Mouse (Mus musculus): Measurements from ENCODE around the gene Rpgrip1l. TPM values are rescaled to one million over a fixed set of nuclear protein-coding genes. Genes with fewer than 3 reads are reported as not detected.

Gene Rpgrip1l
- polyA plus RNA-seq, 1 experiment from 2014 or later, result 8.0 TPM

DNA sequence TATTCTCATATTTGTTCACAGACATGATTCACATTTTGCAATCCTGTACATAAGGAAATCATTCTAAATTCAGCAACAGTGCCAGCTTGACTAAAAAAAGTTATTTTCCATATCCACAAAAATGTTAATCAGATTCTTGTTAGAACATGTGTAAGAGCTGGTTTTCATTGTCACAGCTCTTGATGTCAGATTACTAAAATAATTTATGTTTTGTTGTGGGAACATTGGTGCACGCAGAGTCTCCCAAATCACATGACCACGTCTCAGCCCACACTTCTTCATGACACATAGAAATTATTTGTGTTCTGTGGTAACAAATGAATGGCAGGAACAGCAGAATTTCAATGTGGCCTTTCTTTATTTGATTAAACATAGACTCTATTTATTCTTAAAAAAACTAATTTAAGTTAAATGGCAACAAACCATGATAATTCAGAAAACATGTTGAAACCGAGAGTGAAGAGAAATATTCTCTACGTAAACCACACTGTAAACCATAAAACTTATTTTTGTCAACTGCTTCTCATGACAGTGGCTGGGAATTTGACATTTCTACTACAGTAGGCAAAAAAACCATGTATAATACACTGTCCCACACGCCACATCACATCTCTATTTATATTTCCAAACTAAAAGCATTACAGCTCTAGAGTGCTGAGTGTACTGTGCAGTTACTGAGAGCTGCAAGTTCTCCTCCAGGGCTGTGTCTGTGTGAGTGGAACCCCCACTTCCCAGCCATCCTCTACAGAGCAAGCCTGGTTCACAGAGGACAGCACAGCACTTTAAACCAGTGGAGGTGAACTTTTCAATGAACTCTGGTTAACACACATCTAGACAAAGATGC, 95.8 kb downstream of the Rpgrip1l start:
- no peaks in the 10 kb centered on the region for H3K36me3 ChIP-seq (ENCODE audit: control insufficient read depth, insufficient read depth, low read length)
- H3K27ac ChIP-seq (ENCODE audit: low read depth, low read length), result no peak overlapping the region
- no peaks in the 10 kb centered on the region for H3K4me1 ChIP-seq (ENCODE audit: control insufficient read depth, insufficient read depth, low read length)
- no peak overlapping the region for H3K4me3 ChIP-seq (ENCODE audit: low read depth, low read length)
- H3K4me2 ChIP-seq, result no peak overlapping the region
- no peak for ATAC-seq (replicated peaks; ENCODE audit: insufficient number of reproducible peaks, low FRiP score, low TSS enrichment)
- H3K9me3 ChIP-seq (replicated peaks; ENCODE audit: control insufficient read depth, low read length), result no peaks in the 10 kb centered on the region
- 83% methylated on average over 5 of the region's 5 CpGs for WGBS (ENCODE audit: insufficient replicate concordance)
- no peak overlapping the region for H3K9ac ChIP-seq (ENCODE audit: low read depth, low read length)
- H3K27me3 ChIP-seq (ENCODE audit: control insufficient read depth, insufficient read depth, low read length), result no peaks in the 10 kb centered on the region

GRCm38 (mm10) chr8:91214287-91214686, 98.8 kb downstream of the Rpgrip1l start:
- Histone ChIP-seq H3K9me3 (replicated peaks; ENCODE audit: control insufficient read depth, low read length) (no peaks in the 10 kb centered on the region), H3K36me3 (ENCODE audit: control insufficient read depth, insufficient read depth, low read length) (no peaks in the 10 kb centered on the region), H3K27ac (ENCODE audit: low read depth, low read length) (no peak overlapping the region), H3K4me3 (ENCODE audit: low read depth, low read length) (no peak overlapping the region), H3K4me1 (ENCODE audit: control insufficient read depth, insufficient read depth, low read length) (no peaks in the 10 kb centered on the region), H3K27me3 (ENCODE audit: control insufficient read depth, insufficient read depth, low read length) (no peaks in the 10 kb centered on the region), H3K9ac (ENCODE audit: low read depth, low read length) (no peak overlapping the region), H3K4me2 (no peak overlapping the region)
- no peak for ATAC-seq (replicated peaks; ENCODE audit: insufficient number of reproducible peaks, low FRiP score, low TSS enrichment)
- WGBS (ENCODE audit: insufficient replicate concordance), result 72% methylated on average over 3 of the region's 3 CpGs

DNA sequence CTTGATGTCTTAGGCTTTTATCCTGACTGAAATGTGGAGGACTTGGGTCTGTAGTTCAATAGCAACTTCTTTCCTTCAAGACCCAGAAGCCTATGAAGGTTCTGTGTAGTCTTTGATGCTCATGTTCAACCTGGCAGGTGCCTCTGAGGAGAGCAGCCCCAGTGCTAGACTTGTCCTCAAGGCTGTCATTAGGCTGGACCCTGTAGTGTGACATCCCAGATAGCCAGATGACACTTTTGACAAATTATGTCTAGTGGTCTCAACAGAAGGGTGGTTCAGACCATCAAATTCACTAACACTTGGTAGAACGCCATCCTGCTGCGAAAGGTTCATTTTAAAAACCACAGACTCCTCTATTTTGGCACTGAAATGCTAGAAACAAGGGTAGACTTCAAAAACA, 100.1 kb downstream of the Rpgrip1l start:
- Histone ChIP-seq H3K9ac (ENCODE audit: low read depth, low read length) (no peak overlapping the region), H3K27me3 (ENCODE audit: control insufficient read depth, insufficient read depth, low read length) (no peaks in the 10 kb centered on the region), H3K4me1 (ENCODE audit: control insufficient read depth, insufficient read depth, low read length) (no peaks in the 10 kb centered on the region), H3K4me2 (no peak overlapping the region), H3K27ac (ENCODE audit: low read depth, low read length) (no peak overlapping the region), H3K36me3 (ENCODE audit: control insufficient read depth, insufficient read depth, low read length) (no peaks in the 10 kb centered on the region), H3K4me3 (ENCODE audit: low read depth, low read length) (no peak overlapping the region), H3K9me3 (replicated peaks; ENCODE audit: control insufficient read depth, low read length) (no peaks in the 10 kb centered on the region)
- WGBS (ENCODE audit: insufficient replicate concordance), result 83% methylated on average over 2 of the region's 2 CpGs
- ATAC-seq (replicated peaks; ENCODE audit: insufficient number of reproducible peaks, low FRiP score, low TSS enrichment), result no peak

DNA sequence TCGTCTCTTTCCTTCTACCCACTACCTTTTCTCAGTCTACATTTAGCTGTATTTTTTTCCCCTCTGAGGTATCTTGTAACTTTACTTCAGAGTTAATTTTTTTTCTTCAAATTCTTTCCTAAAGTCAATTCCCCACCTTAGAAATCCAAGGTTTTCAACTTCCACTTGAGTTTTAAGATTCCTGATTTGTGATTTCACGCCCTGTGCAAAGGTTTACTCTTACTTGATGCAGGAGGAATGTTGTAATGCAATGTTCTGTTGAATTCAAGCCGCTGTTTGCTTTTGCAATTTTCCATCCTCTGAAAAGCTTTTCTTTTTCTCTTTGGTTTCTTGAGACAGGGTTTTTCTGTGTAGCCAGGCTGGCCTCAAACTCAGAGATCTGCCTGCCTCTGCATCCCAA, 103.4 kb downstream of the Rpgrip1l start:
- no peaks in the 10 kb centered on the region for H3K36me3 ChIP-seq (ENCODE audit: control insufficient read depth, insufficient read depth, low read length)
- WGBS (ENCODE audit: insufficient replicate concordance), result 79% methylated on average over 3 of the region's 3 CpGs

DNA sequence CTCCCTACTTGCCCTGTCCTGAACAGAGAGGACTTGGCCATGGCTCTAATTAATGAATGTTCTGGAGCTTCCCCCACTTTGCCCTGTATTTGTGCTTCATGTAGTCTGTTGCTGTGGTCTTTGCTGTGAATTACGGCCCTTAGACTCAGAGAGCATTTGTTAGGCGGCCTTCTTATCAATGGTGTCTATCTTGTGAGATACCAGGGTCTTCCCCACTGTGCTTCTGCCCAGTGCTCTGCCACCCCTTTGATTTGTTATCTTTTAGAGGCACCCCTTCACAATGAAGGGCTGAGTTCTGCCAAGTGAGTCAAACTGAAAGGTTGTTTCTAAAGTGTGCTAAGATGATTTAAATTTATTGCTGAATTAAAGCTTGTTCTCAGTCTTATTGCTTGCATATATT, 105.4 kb downstream of the Rpgrip1l start:
- no peak overlapping the region for H3K4me3 ChIP-seq (ENCODE audit: low read depth, low read length)
- ATAC-seq (replicated peaks; ENCODE audit: insufficient number of reproducible peaks, low FRiP score, low TSS enrichment), result no peak
- no peak overlapping the region for H3K4me2 ChIP-seq
- no peaks in the 10 kb centered on the region for H3K27me3 ChIP-seq (ENCODE audit: control insufficient read depth, insufficient read depth, low read length)
- no peak overlapping the region for H3K27ac ChIP-seq (ENCODE audit: low read depth, low read length)
- no peaks in the 10 kb centered on the region for H3K9me3 ChIP-seq (replicated peaks; ENCODE audit: control insufficient read depth, low read length)
- WGBS (ENCODE audit: insufficient replicate concordance), result 31% methylated on average over 2 of the region's 2 CpGs
- H3K4me1 ChIP-seq (ENCODE audit: control insufficient read depth, insufficient read depth, low read length), result no peaks in the 10 kb centered on the region
- H3K9ac ChIP-seq (ENCODE audit: low read depth, low read length), result no peak overlapping the region
- H3K36me3 ChIP-seq (ENCODE audit: control insufficient read depth, insufficient read depth, low read length), result no peaks in the 10 kb centered on the region

More for the DNA sequence above, 103.4 kb downstream of the Rpgrip1l start:
- Histone ChIP-seq H3K4me3 (ENCODE audit: low read depth, low read length) (no peak overlapping the region), H3K9ac (ENCODE audit: low read depth, low read length) (no peak overlapping the region), H3K27me3 (ENCODE audit: control insufficient read depth, insufficient read depth, low read length) (no peaks in the 10 kb centered on the region), H3K9me3 (replicated peaks; ENCODE audit: control insufficient read depth, low read length) (no peaks in the 10 kb centered on the region), H3K4me2 (no peak overlapping the region), H3K4me1 (ENCODE audit: control insufficient read depth, insufficient read depth, low read length) (no peaks in the 10 kb centered on the region), H3K27ac (ENCODE audit: low read depth, low read length) (no peak overlapping the region)
- no peak for ATAC-seq (replicated peaks; ENCODE audit: insufficient number of reproducible peaks, low FRiP score, low TSS enrichment)

- Histone ChIP-seq H3K9ac (ENCODE audit: low read depth, low read length) (no peak overlapping the region), H3K4me2 (no peak overlapping the region), H3K27ac (ENCODE audit: low read depth, low read length) (no peak overlapping the region), H3K4me1 (ENCODE audit: control insufficient read depth, insufficient read depth, low read length) (no peaks in the 10 kb centered on the region), H3K36me3 (ENCODE audit: control insufficient read depth, insufficient read depth, low read length) (no peaks in the 10 kb centered on the region), H3K27me3 (ENCODE audit: control insufficient read depth, insufficient read depth, low read length) (no peaks in the 10 kb centered on the region), H3K4me3 (ENCODE audit: low read depth, low read length) (no peak overlapping the region), H3K9me3 (replicated peaks; ENCODE audit: control insufficient read depth, low read length) (no peaks in the 10 kb centered on the region)
- no peak for ATAC-seq (replicated peaks; ENCODE audit: insufficient number of reproducible peaks, low FRiP score, low TSS enrichment)
- 58% methylated on average over 6 of the region's 6 CpGs for WGBS (ENCODE audit: insufficient replicate concordance)
Measured at GRCm38 (mm10) chr8:91205897-91206296, 107.2 kb downstream of the Rpgrip1l start.

DNA sequence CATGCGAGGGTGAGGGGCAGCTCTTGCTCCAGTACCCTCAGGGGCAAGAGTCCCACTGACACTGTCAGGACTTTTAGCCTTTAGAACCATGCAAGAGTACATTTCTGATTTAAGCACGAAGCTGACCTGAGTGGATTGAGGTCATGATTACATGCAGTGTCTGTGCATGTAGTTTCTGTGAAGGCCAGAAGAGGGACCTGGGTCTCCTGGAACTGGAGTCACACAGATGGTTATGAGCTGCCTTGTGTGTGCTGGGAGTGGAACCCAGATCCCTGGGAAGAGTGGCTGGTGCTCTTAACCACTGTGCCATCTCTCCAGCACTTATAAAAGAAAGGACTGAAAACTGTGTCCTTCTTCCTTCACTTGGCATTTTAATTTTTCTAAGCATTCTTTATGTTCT, 111.9 kb downstream of the Rpgrip1l start:
- no peak overlapping the region for H3K4me3 ChIP-seq (ENCODE audit: low read depth, low read length)
- no peaks in the 10 kb centered on the region for H3K27me3 ChIP-seq (ENCODE audit: control insufficient read depth, insufficient read depth, low read length)
- ATAC-seq (replicated peaks; ENCODE audit: insufficient number of reproducible peaks, low FRiP score, low TSS enrichment), result no peak
- H3K27ac ChIP-seq (ENCODE audit: low read depth, low read length), result no peak overlapping the region
- H3K9ac ChIP-seq (ENCODE audit: low read depth, low read length), result no peak overlapping the region
- no peaks in the 10 kb centered on the region for H3K9me3 ChIP-seq (replicated peaks; ENCODE audit: control insufficient read depth, low read length)
- WGBS (ENCODE audit: insufficient replicate concordance), result 78% methylated on average over 2 of the region's 2 CpGs
- H3K4me2 ChIP-seq, result no peak overlapping the region
- no peaks in the 10 kb centered on the region for H3K4me1 ChIP-seq (ENCODE audit: control insufficient read depth, insufficient read depth, low read length)
- no peaks in the 10 kb centered on the region for H3K36me3 ChIP-seq (ENCODE audit: control insufficient read depth, insufficient read depth, low read length)

- H3K4me3 ChIP-seq (ENCODE audit: low read depth, low read length), result no peak within 1 kb of the TSS
- H3K9me3 ChIP-seq (replicated peaks; ENCODE audit: control insufficient read depth, low read length), result no peaks in the 10 kb centered on the region
- ATAC-seq (replicated peaks; ENCODE audit: insufficient number of reproducible peaks, low FRiP score, low TSS enrichment), result no peak
- 82% methylated on average over 7 of the region's 7 CpGs for WGBS (ENCODE audit: insufficient replicate concordance)
- H3K4me1 ChIP-seq (ENCODE audit: control insufficient read depth, insufficient read depth, low read length), result no peaks in the 10 kb centered on the region
- no peak within 1 kb of the TSS for H3K4me2 ChIP-seq
- H3K27ac ChIP-seq (ENCODE audit: low read depth, low read length), result no peak within 1 kb of the TSS
- H3K36me3 ChIP-seq (ENCODE audit: control insufficient read depth, insufficient read depth, low read length), result no peaks in the 10 kb centered on the region
- H3K27me3 ChIP-seq (ENCODE audit: control insufficient read depth, insufficient read depth, low read length), result no peaks in the 10 kb centered on the region
- H3K9ac ChIP-seq (ENCODE audit: low read depth, low read length), result no peak within 1 kb of the TSS
Measured at GRCm38 (mm10) chr8:91199876-91200275, 113.2 kb downstream of the Rpgrip1l start, which contains the start of gene Aktip. Gene Aktip, minus strand, starts transcription at chr8:91199976.

GRCm38 (mm10) chr8:91198036-91198435, 115.0 kb downstream of the Rpgrip1l start:
- no peak overlapping the region for H3K27ac ChIP-seq (ENCODE audit: low read depth, low read length)
- no peaks in the 10 kb centered on the region for H3K4me1 ChIP-seq (ENCODE audit: control insufficient read depth, insufficient read depth, low read length)
- no peaks in the 10 kb centered on the region for H3K36me3 ChIP-seq (ENCODE audit: control insufficient read depth, insufficient read depth, low read length)
- no peaks in the 10 kb centered on the region for H3K27me3 ChIP-seq (ENCODE audit: control insufficient read depth, insufficient read depth, low read length)
- no peak overlapping the region for H3K4me3 ChIP-seq (ENCODE audit: low read depth, low read length)
- no peaks in the 10 kb centered on the region for H3K9me3 ChIP-seq (replicated peaks; ENCODE audit: control insufficient read depth, low read length)
- WGBS (ENCODE audit: insufficient replicate concordance), result 44% methylated on average over 3 of the region's 3 CpGs
- no peak for ATAC-seq (replicated peaks; ENCODE audit: insufficient number of reproducible peaks, low FRiP score, low TSS enrichment)
- no peak overlapping the region for H3K4me2 ChIP-seq
- no peak overlapping the region for H3K9ac ChIP-seq (ENCODE audit: low read depth, low read length)

All from heart, embryonic 11.5 days (tissue).